Comparison of ENCODE assay signal across 7 mouse cellular contexts in the genomic region with DNA sequence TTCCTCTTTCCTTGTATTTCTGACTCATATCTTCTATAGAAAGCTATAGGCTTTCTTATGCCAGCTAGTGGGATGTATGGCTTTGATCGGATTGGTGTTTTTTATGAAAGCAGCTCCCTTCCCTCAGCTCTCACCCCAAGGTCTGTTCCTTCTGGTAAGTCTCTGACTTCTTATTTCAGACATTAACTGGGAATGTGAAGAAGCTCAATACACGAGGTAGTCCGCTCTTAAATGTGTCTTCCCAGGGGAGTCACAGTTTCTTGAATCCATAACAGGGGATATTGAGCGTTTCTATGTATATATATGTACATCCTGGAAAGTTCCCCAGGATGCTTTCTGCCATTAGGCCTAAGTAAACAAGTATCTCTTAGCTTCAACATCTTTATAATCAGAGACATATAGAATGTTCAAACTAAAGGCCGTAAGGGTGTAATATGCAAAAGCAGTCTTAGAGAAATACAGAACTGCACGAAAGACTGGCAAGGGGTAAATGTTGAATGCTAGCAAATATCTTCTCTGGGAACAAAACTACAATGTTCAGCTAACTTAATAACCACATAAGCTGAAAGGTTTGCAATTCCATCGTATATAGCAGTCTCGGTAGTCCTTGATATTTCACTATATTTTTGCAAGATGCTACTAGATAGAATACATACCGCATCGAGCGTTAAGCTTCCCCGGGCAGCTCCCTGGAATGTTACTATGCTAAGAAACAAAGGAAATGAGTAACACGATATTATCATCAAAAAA. TPM values are rescaled to one million over a fixed set of nuclear protein-coding genes. Genes with fewer than 3 reads are reported as not detected.
A peak's percentile ranks its signal among the peaks of the same experiment; 100 is the strongest.
DNase-seq lines count a peak whose midpoint lies in the region; ATAC-seq and TF ChIP-seq lines count a peak whose summit lies in the region.

No protein-coding gene starts in this region.

- H3K4me3 ChIP-seq in spleen, adult 2 months (ENCODE audit: extremely low read depth, insufficient read depth, insufficient read length), result peak overlapping the region; percentile 47
- H3K4me3 ChIP-seq in embryonic fibroblast, embryonic 13.5 days (ENCODE audit: insufficient read depth, low read length), result peak overlapping the region; percentile 55
- peak overlapping the region; percentile 62 for H3K4me3 ChIP-seq in limb, embryonic 10.5 days
- H3K4me3 ChIP-seq in stomach, embryonic 14.5 days (ENCODE audit: low read depth, low read length), result peak overlapping the region; percentile 68

- H3K27ac ChIP-seq in spleen, adult 2 months (ENCODE audit: insufficient read depth, low read length), result no peak overlapping the region
- no peak overlapping the region for H3K27ac ChIP-seq in embryonic fibroblast, embryonic 13.5 days (ENCODE audit: insufficient read depth, low read length)
- peak overlapping the region; percentile 86 for H3K27ac ChIP-seq in limb, embryonic 10.5 days
- H3K27ac ChIP-seq in stomach, embryonic 14.5 days (ENCODE audit: low read length), result no peak overlapping the region

- peak overlapping the region; percentile 52 for H3K4me2 ChIP-seq in stomach, embryonic 14.5 days (replicated peaks; ENCODE audit: low read depth, low read length)

- 9% methylated on average over 13 of the region's 13 CpGs for WGBS in spleen, adult 2 months
- WGBS in limb, embryonic 10.5 days, result 57% methylated on average over 13 of the region's 13 CpGs
- WGBS in stomach, embryonic 14.5 days, result 36% methylated on average over 13 of the region's 13 CpGs

- peaks cover 3% of the 10 kb centered on the region for H3K4me1 ChIP-seq in spleen, adult 2 months (ENCODE audit: control insufficient read depth, insufficient read depth, insufficient read length)
- H3K4me1 ChIP-seq in embryonic fibroblast, embryonic 13.5 days (ENCODE audit: control insufficient read depth, insufficient read depth, low read length), result no peaks in the 10 kb centered on the region; the same call in 1 of the 2 replicates
- no peaks in the 10 kb centered on the region; the same call in 1 of the 2 replicates for H3K4me1 ChIP-seq in limb, embryonic 10.5 days
- H3K4me1 ChIP-seq in stomach, embryonic 14.5 days (ENCODE audit: control insufficient read depth, insufficient read depth, low read length), result peaks cover 10% of the 10 kb centered on the region; the same call in 1 of the 2 replicates

- no peak for DNase-seq in spleen, adult 2 months (ENCODE audit: low read depth in 1 of 2, low spot score in 2 of 2)
- DNase-seq in spleen, adult 12 weeks (ENCODE audit: low spot score), result no peak
- no peak for DNase-seq in limb, embryonic 10.5 days (ENCODE audit: low spot score)
- DNase-seq in layer of hippocampus, postnatal 36 days, result no peak
- no peak for DNase-seq in cerebellum, adult 9-11 months

- H3K27me3 ChIP-seq in spleen, adult 2 months (ENCODE audit: control insufficient read depth, insufficient read depth, low read length), result no peaks in the 10 kb centered on the region
- H3K27me3 ChIP-seq in limb, embryonic 10.5 days (ENCODE audit: low read depth, poor library complexity, severe bottlenecking), result no peaks in the 10 kb centered on the region
- no peaks in the 10 kb centered on the region for H3K27me3 ChIP-seq in stomach, embryonic 14.5 days (ENCODE audit: control insufficient read depth, insufficient read depth, low read length)

- H3K9ac ChIP-seq in stomach, embryonic 14.5 days (replicated peaks; ENCODE audit: low read depth, low read length), result peak overlapping the region; percentile 38

- no peak for TF ChIP-seq CTCF in spleen, adult 2 months (IDR thresholded peaks at IDR 0.05; ENCODE audit: extremely low read depth, insufficient read depth, insufficient read length, insufficient replicate concordance)
- TF ChIP-seq CTCF in embryonic fibroblast, embryonic 13.5 days (IDR thresholded peaks at IDR 0.05; ENCODE audit: borderline replicate concordance, insufficient read depth, low read length), result no peak

- ATAC-seq in stomach, embryonic 14.5 days (ENCODE audit: insufficient number of reproducible peaks, insufficient read depth, low FRiP score, low read depth), result no peak

- no peaks in the 10 kb centered on the region for H3K36me3 ChIP-seq in spleen, adult 2 months (ENCODE audit: control insufficient read depth, insufficient read depth, low read length)
- no peaks in the 10 kb centered on the region for H3K36me3 ChIP-seq in limb, embryonic 10.5 days
- no peaks in the 10 kb centered on the region; the same call in 1 of the 2 replicates for H3K36me3 ChIP-seq in stomach, embryonic 14.5 days (ENCODE audit: control insufficient read depth, insufficient read depth, low read length)

- no peaks in the 10 kb centered on the region for H3K9me3 ChIP-seq in limb, embryonic 10.5 days (replicated peaks)
- no peaks in the 10 kb centered on the region for H3K9me3 ChIP-seq in stomach, embryonic 14.5 days (ENCODE audit: control insufficient read depth, low read depth, low read length)

- TF ChIP-seq POLR2A in spleen, adult 2 months (IDR thresholded peaks at IDR 0.05; ENCODE audit: low read depth, low read length), result no peak
- no peak; the same call in 1 of the 2 replicates for TF ChIP-seq POLR2A in embryonic fibroblast, embryonic 13.5 days (IDR thresholded peaks at IDR 0.05; ENCODE audit: low read depth, low read length)

RNA-seq across cellular contexts. Expression of a gene that starts 0.8 kb away (rescaled TPM):
- polyA plus RNA-seq in spleen, adult 2 months (2012; rRNA removed), result 0.94 and 1.2 TPM in 2 replicates
- polyA plus RNA-seq in embryonic fibroblast, embryonic 13.5 days (2011; ENCODE audit: insufficient read length, low read depth, missing spikeins), result 3.4 and 5.4 TPM in 2 replicates
- polyA plus RNA-seq in limb, embryonic 10.5 days (2016; fragmentation: Nextera tagmentation; extraction: Ambion mirVana), result 1.1 and 1.6 TPM in 2 replicates
- 2.3 and 2.9 TPM in 2 replicates for polyA plus RNA-seq in stomach, embryonic 14.5 days (2014; fragmentation: Nextera tagmentation; extraction: Ambion mirVana)
- 1 to 10 TPM; 1.0 to 1.7 TPM for total RNA-seq in layer of hippocampus, postnatal 36 days (2021)
